Mouse (Mus musculus): Measurements from ENCODE around the gene Timp1.

- no peak for TF ChIP-seq POLR2A (IDR thresholded peaks at IDR 0.05; ENCODE audit: low read depth, low read length)
- no peak for TF ChIP-seq CTCF (IDR thresholded peaks at IDR 0.05; ENCODE audit: extremely low read depth, insufficient read length, insufficient replicate concordance, low read depth, low read length)
These were observed 763 bp upstream of the Timp1 start for GRCm38 (mm10) chrX:20869203-20869602.
